Mouse (Mus musculus) heart, adult 18-20 months (tissue): ENCODE data around the gene A630095N17Rik. TPM values are rescaled to one million over a fixed set of nuclear protein-coding genes. Genes with fewer than 3 reads are reported as not detected.
"Not testable (repeated sequence)": the region's sequence is repeated elsewhere in the genome, so short reads cannot be mapped to it uniquely, and the experiment has no call there.

ENCODE experiments used
- DNase-seq, 2 experiments: peaks; one replicate each; pipeline ENCODE4 v3.0.0; 2021 to 2022; ENCODE audit warnings: mixed read lengths in 1 of 2
- total RNA-seq, 2 experiments: library from RNA; stranded (reverse); gene quantifications; 2 replicates each; pipeline ENCODE4 v1.2.3; 2021

Gene A630095N17Rik
- total RNA-seq, 2 experiments from 2014 or later, result not detected

DNA sequence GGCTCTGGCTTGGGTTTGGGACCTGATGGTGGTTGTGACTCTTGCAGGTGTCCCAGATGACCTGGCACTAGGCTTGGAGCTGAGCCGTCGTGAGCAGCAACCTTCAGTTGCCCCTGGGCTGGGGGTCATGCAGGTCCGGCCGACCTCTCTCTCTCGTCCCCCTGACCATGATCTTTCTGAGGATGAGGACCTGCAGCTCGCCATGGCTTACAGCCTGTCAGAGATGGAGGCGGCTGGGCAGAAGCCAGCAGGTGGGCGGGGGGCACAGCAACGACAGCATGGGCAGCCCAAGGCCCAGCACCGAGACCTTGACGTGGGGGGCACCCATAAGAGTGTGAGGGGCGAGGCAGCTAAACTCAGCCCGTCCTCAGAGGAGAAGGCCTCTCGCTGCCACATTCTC, 11.5 kb upstream of the A630095N17Rik start:
- DNase-seq, result no peak

DNA sequence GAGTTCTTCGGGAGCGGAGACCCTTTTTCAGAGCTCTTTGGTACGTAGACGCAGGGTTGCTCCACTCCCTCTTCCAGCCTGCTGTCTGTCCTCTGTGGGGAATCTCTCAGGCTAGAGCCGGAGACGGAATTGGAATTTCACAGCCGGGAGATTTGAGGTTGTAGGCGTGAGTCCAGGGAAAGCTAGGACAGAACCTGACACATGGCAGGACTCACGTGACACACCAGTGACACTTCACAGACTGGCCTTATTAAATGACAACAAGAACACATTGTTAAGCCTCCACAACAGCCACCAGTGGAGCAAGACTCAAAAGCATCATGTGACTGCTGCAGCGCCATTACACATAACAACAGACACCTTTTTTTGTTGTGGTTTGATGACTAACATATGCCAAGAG, 7.7 kb upstream of the A630095N17Rik start:
- peak; percentile 70 for DNase-seq

DNA sequence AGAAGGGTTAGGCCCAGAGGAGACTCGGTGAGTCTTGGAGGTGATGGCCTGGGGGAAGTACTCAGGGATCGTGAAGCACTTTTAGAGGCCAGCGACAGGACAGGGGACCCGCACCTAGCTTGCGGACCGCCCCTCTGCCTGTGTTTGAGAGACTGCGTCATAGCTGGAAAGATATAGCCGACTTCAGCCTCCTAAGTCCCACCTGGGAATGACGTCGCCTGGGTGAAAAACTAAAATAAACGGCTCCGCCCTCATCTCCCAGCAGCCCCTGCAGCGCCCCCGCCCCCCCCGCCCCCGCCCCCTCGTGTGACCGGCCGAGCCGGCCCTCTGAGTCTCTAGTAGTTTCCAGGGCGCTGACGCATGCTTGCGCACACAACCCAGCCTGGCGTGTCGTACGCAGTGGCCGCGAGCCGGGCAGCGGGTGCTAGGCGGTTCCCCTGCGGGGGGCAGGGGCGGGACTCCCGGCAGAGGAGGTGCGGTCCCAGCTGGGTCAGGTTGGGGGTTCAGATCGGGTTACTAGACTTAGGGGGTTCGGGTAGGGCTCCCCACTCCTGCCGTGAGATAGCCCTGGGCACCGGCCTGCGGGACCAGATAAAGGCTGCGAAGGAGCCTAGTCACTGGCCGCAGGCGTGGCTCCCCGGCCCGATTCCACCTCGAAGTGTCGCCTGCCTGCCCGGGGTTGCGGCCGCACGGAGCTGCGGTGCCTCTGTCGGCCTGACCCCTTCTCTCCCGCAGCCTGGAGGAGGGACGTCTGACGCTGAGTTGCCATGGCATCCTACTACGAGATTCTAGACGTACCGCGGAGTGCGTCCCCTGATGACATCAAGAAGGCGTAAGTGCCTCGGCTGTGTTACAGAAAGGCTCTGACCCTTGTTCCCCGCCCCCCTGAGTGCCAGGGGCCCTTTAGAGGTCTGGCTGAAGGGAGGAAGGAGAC, 4.5 kb upstream of the A630095N17Rik start, which contains the start of gene Dnajb2:
Gene Dnajb2 (plus strand): TSS at position 290 of the 934 bp plus-strand sequence.
- peak; percentile 94 to 95 for DNase-seq

DNA sequence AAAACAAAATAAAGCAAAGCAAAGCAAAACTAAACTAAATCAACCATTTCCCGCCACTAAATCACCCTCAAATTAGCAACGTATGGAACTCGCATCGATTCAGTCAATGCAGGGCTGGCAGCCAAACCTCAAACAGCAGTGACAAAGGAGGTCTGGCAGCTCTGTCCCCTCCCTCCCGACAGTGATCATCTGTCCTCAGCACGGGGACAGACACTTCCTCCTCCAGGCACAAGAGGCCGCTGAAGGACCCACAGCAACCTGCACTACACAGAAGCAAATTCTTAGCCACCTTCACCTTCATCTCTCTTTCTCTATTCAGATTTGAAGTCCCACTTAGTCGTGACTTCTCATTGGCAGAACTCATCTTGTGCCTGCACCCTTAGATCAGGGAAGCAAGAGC, 2.7 kb upstream of the A630095N17Rik start:
- peak; percentile 80 to 81 for DNase-seq

DNA sequence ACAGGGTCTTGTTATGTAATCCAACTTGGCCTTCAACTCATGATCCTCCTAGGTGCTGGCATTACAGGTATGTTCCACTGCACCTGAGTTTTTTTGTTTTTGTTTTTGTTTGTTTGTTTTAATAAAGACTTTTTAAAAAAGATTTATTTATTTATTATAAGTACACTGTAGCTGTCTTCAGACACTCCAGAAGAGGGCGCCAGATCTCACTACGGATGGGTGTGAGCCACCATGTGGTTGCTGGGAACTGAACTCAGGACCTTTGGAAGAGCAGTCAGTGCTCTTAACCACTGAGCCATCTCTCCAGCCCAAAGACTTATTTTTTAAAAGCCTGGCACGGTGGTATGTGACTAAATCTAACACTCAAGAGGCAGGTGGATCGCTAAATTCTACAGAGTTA, 587 bp upstream of the A630095N17Rik start:
- DNase-seq, result not testable (repeated sequence)

DNA sequence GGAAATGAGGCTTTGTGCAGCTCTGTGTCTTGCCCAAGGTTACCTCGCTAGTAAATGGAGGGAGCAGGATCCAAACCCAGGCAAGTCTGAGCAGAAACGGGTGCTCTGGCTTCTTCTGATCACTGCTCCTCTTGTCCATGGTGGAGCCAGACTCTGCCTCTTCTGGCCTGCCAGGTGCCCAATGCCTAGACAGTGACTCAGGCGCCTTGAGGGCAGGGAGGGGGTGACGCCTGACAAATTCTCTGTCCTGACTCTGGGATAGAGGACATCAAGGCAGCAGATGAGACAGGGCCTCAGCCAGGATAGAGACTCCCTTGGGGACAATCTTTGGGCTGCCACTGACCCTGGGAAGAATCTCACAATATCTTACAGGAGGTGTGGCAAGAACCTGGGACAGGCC, 678 bp downstream of the A630095N17Rik start:
- no peak for DNase-seq

DNA sequence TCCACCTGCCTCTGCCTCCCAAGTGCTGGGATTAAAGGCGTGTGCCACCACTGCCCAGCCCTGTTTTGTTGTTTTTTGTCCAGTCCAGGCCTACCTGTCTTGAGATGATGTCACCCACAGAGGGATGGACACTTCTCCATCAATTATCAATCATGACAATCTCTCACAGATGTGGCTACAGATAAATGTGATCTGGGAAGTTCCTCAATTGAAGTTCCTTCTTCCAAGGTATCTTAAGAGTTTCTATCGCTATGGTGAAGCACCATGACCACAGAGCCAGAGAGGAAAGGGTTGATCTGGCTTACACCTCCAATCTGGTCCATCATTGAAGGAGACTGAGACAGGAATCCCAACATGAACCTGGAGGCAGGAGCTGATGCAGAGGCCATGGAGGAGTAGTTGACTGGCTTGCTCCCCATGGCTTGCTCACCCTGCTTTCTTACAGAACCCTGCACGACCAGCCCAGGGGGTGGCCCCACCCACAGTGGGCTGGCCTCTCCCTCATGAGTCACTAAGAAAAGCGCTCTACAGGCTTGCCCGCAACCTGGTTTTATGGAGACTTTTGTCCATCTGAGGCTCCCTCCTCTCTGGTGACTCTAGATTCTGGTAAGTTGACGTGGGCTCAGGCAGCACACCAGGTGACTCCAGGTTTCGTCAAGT, 1.4 kb downstream of the A630095N17Rik start:
- DNase-seq, result no peak

DNA sequence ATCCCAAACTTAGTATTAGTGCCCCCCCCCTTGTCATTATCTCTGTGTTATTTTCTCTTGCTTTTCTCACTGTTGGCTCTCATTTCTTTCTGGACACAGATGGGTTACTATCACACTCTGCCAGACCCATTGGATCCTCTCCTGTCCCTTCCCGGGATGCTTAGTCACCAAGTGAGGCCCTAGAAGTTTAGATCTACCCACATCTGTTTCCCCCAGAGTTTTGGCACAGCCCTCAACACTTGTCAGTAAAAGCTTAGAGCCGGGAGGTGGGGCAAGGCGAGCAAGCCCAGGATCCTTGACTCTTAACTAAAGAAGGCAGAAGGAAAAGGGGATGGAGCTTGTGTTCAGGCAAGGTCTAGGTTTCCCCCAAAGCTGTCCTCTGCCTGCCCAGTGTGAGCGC, 2.7 kb downstream of the A630095N17Rik start:
- DNase-seq, result no peak

DNA sequence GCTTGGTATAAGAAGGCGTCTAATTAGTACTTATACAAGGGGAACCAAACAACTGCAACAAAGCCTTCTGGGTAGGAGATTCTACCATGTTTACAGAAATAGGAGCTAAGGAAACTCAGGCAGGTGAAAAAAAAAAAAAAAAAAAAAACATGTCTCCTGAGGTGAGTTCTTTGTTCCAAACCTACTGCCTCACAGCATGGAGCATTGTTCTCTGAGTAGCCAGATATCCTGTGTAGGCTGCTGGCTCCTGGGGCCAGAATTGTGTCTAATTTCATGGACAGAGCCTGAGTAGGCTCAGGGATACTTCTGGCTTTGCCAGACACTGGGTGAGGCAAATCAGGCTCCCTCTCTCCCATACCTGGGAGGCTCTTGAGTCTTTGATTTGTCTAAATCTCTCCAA, 4.2 kb downstream of the A630095N17Rik start:
- DNase-seq, result no peak

DNA sequence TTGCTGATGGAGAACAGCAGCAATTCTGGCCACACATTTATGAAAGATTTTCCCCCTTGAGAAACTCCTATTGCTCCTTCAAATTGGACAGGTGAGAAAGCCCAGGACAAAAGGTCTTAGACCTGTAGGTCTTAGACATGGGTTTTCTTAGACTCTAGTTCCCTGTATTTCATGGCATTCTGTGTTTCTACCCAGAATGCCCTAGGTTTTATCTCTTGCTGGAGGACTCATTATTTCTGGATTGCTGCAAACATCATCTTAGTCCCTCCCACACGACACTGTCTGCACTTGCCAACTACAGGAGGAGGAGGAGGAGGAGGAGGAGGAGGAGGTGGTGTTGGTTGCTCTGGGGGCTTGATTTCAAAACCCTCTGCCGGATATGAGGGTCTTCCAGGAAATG, 5.8 kb downstream of the A630095N17Rik start:
- DNase-seq, result no peak

DNA sequence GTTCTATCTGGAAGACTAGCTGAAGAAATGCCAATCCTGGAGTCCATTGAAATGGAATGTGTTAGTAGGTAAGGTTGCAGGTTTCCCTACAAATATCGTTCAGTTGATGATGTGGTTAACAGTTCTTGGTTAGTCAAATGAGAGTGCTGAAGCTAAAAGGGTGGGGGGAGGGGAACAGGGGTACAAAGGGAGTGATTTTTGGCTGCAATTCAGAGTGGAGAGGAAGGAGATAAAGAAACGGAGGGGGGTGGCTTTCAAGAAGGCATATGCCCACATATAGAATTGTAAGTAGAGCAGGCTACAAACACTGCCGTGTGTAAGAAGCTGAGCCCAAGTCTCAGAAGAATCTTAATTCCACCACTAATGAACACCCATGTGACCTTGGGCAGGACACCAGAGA, 6.4 kb downstream of the A630095N17Rik start:
- DNase-seq, result no peak

DNA sequence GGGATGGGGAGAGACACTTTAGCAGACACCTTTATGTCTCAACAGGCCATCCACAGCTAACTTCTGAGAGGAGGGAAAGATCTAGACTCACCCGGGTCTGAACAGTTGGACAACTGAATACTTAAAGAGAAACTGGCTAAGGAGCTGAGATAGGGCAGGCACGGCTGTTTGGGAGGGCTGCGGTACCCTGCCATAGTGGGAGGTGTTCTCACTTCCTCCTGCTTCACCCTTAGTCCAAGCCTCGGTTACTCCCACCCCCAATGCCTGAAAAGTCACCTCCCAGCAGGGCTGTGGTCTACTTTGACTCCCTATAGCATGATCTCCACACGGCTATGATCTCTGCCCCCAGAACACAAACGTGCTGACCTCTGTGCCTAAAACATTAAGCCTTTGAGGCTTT, 8.4 kb downstream of the A630095N17Rik start:
- DNase-seq, result no peak

DNA sequence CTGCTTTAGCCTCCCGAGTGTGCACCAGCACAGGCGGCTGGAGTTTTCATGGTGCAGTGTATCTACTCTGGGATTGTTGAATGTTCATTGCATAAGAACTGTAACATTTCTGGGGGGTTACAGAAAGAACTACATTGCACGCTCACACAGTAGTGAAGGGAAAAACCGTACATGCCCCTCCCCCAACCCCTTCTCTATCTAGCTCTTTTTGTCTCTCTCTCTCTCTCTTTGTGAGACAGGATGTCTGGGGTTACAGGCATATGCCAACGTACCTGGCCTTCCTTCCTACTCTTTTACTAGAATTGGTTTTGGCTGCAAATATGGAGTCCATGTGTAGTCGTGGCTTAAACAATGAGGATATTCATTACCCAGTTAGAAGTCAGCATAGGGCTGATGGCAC, 9.0 kb downstream of the A630095N17Rik start:
- DNase-seq, result no peak

DNA sequence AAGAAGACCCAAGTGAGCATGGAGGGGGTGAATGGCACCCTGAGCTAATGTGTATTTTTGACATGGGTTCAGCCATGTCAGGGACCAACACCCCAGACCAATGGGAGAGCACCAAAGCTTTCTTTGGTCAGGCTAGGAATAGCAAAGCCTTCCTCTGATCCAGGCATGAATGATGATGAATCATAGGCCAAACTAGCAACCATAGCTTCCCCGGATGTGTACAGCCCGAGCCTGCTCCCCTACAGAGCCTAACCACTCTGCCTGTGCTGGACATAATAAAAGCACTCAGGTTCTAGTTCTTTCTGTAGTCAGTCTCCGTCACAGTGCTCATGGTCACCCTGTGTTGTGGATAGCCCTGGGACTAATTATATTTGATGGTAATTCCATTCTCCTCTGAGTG, 10.4 kb downstream of the A630095N17Rik start:
- no peak for DNase-seq

DNA sequence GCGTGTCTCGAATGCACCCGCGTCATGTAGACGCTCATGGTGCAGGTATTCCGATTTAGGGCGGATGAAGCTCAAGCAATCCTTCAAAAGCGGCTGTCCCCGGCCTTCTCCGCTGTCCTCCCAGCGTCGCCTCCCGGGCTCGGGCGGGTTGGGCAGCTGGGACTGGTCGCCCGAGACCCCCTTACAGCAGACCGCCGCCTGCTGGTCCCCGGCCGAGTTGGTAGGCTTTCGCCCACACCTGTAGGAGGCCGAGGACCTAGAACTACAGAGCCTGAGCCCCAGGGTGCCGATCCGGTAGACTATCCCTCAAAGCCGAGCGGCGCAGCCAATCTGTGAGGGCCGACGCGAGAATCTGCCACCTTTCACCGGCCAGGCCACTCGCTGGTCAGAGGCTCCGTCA, 12.4 kb downstream of the A630095N17Rik start, which contains the start of gene Tuba4a:
Gene Tuba4a (minus strand): TSS at position 335 of the 400 bp plus-strand sequence.
- DNase-seq, result no peak

DNA sequence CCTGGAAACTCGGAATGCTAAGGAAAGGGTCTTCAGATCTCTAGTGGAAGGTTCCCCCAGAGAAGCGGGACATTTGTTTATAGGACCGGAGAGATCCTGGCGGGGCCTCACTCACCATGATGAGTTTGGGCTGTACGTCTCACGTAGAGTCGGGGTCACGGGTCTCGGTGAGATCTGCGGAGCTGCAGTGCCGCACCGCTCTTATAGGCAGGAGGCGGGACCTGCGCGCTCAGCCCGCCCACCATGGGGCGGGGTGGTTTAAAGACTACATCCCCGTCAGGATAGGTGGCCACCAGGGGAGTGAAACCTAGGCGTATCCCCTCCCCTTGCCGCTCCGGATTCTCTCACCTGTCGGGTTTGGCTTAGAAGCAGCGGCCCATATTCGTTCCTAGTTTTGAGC, 12.8 kb downstream of the A630095N17Rik start:
- DNase-seq, result peak; percentile 94 to 96

DNA sequence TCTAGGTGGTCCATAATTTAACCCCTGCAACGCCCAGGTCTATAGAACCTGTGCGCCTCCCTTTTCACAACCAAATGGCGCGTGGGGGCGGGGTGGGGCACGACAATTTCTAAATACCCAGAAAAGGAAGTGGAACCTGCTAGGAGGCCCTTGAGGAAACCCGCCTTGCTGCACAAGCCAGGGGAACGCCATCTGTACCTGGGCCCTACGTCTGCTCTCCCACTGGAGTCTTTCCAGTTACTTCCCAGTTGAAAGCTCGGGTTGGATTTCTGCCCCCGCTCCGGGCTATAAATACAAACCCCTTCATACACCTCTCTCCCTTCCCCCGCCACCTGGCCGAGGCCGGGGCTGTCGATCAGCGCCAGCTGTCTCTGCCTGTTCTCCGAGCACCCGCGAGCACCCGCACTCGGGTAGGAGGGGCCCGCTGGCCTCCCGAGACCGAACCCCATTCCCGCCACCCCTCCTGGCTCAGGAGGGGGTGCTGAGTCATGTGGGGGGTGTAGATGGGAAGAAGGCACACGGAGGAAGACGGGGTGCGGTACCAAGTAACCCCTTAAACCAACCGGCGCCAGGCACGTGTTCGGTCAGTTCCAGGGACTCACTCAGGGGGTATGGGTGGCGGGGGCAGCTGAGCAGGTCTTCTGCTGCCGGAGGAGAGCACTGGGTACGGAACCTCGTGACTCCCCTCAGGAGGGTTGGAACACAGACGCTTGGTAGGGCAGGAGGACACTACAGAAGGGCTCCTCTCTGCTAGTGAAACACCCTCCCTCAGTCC, 13.5 kb downstream of the A630095N17Rik start:
- peak; percentile 84 to 85 for DNase-seq

DNA sequence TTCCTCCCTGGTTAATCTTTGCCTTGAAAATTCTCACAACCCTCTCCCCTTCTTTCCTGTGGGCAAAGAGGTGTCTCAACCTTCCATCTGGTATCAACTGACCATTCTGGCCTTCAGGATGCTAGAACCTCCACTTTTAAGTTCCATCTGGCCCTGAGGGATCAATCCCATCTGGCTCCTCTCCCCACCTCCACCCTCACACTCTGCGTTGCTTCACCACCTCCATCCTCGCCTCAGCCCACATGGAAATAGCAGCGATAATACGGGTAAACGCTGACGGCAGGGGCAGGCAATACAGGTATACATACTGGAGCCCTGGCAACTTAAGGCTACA, 14.0 kb downstream of the A630095N17Rik start:
- DNase-seq, result no peak

DNA sequence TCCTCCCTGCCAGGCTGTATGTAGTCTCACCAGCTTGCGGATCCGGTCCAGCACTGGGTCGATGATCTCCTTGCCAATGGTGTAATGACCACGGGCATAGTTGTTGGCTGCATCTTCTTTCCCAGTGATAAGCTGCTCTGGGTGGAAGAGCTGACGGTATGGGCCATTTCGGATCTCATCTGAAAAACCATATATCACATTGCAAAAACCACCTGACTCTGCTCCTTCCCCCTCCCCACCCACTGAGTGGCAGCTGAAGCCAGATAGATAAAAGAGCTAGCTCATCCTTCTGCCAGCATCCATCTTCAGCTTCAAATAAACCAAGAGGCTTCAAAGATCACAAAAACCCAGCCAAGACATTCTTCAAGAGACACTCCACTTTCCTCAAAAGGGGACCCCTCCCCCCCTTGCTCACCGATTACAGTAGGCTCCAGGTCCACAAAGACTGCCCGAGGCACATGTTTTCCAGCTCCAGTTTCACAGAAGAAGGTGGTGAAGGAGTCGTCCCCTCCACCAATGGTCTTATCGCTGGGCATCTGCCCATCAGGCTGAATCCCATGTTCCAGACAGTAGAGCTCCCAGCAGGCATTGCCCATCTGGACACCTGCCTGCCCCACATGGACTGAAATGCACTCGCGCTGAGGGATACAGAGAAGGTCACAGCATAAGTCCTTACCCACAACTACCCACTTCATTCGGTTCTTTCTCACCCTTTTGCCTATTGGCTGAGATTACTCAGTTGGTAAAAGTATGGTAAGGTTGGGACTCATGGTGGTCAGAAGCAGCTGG, 14.9 kb downstream of the A630095N17Rik start:
- peak; percentile 78 to 79 for DNase-seq

DNA sequence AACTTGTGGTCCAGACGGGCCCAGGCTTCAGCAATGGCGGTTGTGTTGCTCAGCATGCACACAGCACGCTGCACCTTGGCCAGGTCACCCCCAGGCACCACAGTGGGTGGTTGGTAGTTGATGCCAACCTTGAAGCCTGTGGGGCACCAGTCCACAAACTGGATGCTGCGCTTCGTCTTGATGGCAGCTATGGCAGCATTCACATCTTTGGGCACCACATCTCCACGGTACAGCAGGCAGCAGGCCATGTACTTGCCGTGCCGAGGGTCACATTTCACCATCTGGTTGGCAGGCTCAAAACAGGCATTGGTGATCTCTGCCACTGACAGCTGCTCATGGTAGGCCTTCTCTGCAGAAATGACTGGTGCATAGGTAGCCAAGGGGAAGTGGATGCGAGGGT, 16.1 kb downstream of the A630095N17Rik start:
- DNase-seq, result peak; percentile 25 to 28

DNA sequence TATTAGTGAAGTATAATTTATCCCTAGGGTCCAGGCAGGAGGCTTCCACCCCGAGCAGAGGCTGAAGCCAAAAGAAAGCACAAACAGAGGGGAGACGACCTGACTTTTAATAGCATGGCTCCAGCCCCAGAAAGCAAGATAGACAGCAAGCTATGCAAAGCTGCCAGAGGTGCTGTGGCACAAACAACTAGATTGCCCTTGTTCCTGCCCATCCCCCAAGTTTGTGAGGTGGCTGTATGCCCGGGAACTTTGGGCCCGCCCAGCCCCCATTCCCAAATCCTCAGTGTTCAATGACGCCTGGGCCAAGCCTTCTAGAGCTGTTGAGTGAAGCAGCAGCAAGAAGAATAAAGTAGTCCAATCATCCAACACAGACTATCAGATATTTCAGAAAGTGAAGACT, 17.0 kb downstream of the A630095N17Rik start:
- DNase-seq, result peak; percentile 84 to 85

DNA sequence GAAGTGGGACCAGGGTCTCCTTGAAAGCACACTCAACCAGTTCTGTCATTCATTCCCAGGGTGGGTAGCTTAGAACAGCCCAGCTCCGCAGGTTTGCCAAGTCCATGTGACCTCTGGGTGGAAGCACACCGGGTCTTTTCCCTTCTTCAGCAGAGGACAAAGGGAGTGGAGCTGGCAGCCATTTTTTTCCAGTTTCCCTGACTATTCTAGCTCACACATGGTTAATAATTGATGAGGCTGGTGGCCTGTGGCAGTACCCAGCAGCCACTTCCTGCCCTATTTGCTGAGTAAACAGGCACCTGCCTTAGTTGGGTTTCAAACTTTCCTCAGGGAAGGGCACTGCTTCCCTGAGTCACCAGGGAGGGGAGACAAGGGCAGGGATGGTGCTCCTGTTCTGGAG, 17.5 kb downstream of the A630095N17Rik start:
- DNase-seq, result peak in 1 of 2 experiments; percentile 30
